Mouse (Mus musculus) G1E (cell line): Measurements from ENCODE around the gene Nek7.

Experiments
- CTCF ChIP-seq: IDR thresholded peaks from 2 replicates; pipeline ENCODE4 v1.5.1; 2012; ENCODE audit warnings: low read depth, low read length, inconsistent platforms, mixed read lengths
- GATA2 ChIP-seq: IDR thresholded peaks from 2 replicates; pipeline ENCODE4 v1.6.1; 2012; ENCODE audit warnings: low read depth, low read length, inconsistent platforms, borderline replicate concordance
- POLR2AphosphoS5 ChIP-seq: IDR thresholded peaks from 2 replicates; pipeline ENCODE4 v1.6.1; 2012; ENCODE audit warnings: low read depth, low read length, inconsistent platforms; ENCODE audit not compliant: insufficient replicate concordance

DNA sequence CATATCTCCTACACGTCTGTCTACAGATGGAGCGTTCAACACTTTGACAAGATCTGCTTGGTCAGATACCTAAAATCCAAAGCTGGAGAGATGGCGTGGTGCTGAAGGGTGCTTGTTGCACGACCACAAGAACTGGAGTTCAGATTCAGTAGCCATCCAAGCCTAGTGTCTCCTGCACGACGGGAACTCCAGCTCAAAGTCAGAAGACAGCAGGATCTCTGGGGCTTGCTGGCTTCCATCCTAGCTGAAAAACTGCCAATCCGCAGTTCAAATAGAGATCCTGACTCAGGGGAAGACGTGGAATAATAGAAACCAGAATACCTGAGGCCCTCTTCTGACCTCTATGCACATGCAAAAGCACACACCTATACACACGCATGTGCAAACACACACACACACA, 52.0 kb downstream of the Nek7 start:
- TF ChIP-seq GATA2 (no peak), CTCF (no peak), POLR2AphosphoS5 (no peak)
